Mouse (Mus musculus) limb, embryonic 14.5 days (tissue): ENCODE results near the gene Duoxa2. TPM values are rescaled to one million over a fixed set of nuclear protein-coding genes. Genes with fewer than 3 reads are reported as not detected.
A peak's percentile ranks its signal among the peaks of the same experiment; 100 is the strongest.

Experiments
- ATAC-seq: fragments of 200-750 bp; cut with Nextera tagmentation; 2 replicates; pipeline ENCODE4 v1.8.0; 2017; ENCODE audit warnings: low read depth, moderate number of reproducible peaks, moderate TSS enrichment; ENCODE audit not compliant: low FRiP score
- DNase-seq: peaks from one replicate; pipeline ENCODE4 v3.0.0-alpha.2; 2015; ENCODE audit warnings: low spot score
- H3K27ac ChIP-seq: fragments of 300-500 bp; sonication (generic); replicated peaks from 2 replicates; pipeline ENCODE4 v1.5.1; 2014; ENCODE audit warnings: low read depth, mild to moderate bottlenecking, low read length, moderate library complexity, mixed read lengths
- H3K27me3 ChIP-seq: fragments of 300-500 bp; sonication (generic); 2 replicates; pipeline ENCODE4 v1.6.1; 2014; ENCODE audit warnings: low read length, mixed read lengths; ENCODE audit not compliant: control insufficient read depth, insufficient read depth
- H3K36me3 ChIP-seq: fragments of 300-500 bp; sonication (generic); 2 replicates; pipeline ENCODE4 v1.6.1; 2014; ENCODE audit warnings: mild to moderate bottlenecking, low read length, moderate library complexity, mixed read lengths; ENCODE audit not compliant: control insufficient read depth, insufficient read depth
- H3K4me1 ChIP-seq: fragments of 300-500 bp; sonication (generic); 2 replicates; pipeline ENCODE4 v1.6.1; 2014; ENCODE audit warnings: antibody characterized with exemption, low read length, mixed read lengths; ENCODE audit not compliant: control insufficient read depth, insufficient read depth
- H3K4me2 ChIP-seq: fragments of 300-500 bp; sonication (generic); replicated peaks from 2 replicates; pipeline ENCODE4 v1.6.1; 2014; ENCODE audit warnings: low read depth, mild to moderate bottlenecking, low read length, moderate library complexity; ENCODE audit not compliant: severe bottlenecking
- H3K4me3 ChIP-seq: fragments of 300-500 bp; sonication (generic); replicated peaks from 2 replicates; pipeline ENCODE4 v1.5.1; 2014; ENCODE audit warnings: low read length
- H3K9ac ChIP-seq: fragments of 300-500 bp; sonication (generic); 2 replicates; pipeline ENCODE4 v1.6.1; 2014; ENCODE audit warnings: mild to moderate bottlenecking, low read depth, low read length, moderate library complexity; ENCODE audit not compliant: severe bottlenecking
- H3K9me3 ChIP-seq: fragments of 300-500 bp; sonication (generic); 2 replicates; pipeline ENCODE4 v1.6.1; 2016; ENCODE audit warnings: low read length; ENCODE audit not compliant: control insufficient read depth
- POLR2A ChIP-seq: fragments of 200-500 bp; IDR thresholded peaks from 2 replicates; pipeline ENCODE4 v1.8.0; 2012; ENCODE audit warnings: inconsistent platforms, mild to moderate bottlenecking, moderate library complexity, borderline replicate concordance; ENCODE audit not compliant: insufficient read depth, insufficient read length; ENCODE audit errors: extremely low read depth
- WGBS: fragments of 180-500 bp; shearing (Covaris S2); extraction: QIAGEN DNeasy Blood & Tissue Kit; methylation state at CpG from one replicate; pipeline ENCODE4 v1.1.7; 2014; 5-methylcytosine and 5-hydroxymethylcytosine counted together
- polyA plus RNA-seq, 2 experiments: library from polyadenylated mRNA; depleted of rRNA in 1 of 2; stranded (reverse) in 1 of 2; unstranded in 1 of 2; fragments of >200 nt; fragmentation: Nextera tagmentation in 1 of 2; extraction: Ambion mirVana in 1 of 2; gene quantifications; 2 replicates each; pipeline versions ENCODE4 v1.2.1 to v1.2.3; 2012 to 2014

The Duoxa2 gene
- polyA plus RNA-seq, 2 experiments, result 0.18 to 0.41 TPM

GRCm38 (mm10) chr2:122348531-122349131 is 49.9 kb downstream of the Duoxa2 start:
- Histone ChIP-seq H3K27ac (peak overlapping the region; percentile 99), H3K4me1 (peaks cover 18% of the 10 kb centered on the region), H3K36me3 (peaks cover 14% of the 10 kb centered on the region), H3K4me2 (peak overlapping the region; percentile 76), H3K27me3 (no peaks in the 10 kb centered on the region), H3K9ac (peak overlapping the region; percentile 89), H3K9me3 (no peaks in the 10 kb centered on the region), H3K4me3 (peak overlapping the region; percentile 58)
- under 1% methylated on average over 58 of the region's 63 CpGs for WGBS
- DNase-seq (peak; percentile 86), ATAC-seq (peak; percentile 90)
- peak; percentile 92 for TF ChIP-seq POLR2A

- peak overlapping the region; percentile 99 for H3K27ac ChIP-seq
- H3K4me1 ChIP-seq, result peaks cover 18% of the 10 kb centered on the region
- peak overlapping the region; percentile 58 for H3K4me3 ChIP-seq
- peak overlapping the region; percentile 89 for H3K9ac ChIP-seq
- DNase-seq (no peak), ATAC-seq (peak; percentile 37)
- H3K36me3 ChIP-seq, result peaks cover 21% of the 10 kb centered on the region
- 10% methylated on average over 14 of the region's 14 CpGs for WGBS
- no peak for TF ChIP-seq POLR2A
- peak overlapping the region; percentile 76 for H3K4me2 ChIP-seq
- no peaks in the 10 kb centered on the region for H3K9me3 ChIP-seq
- H3K27me3 ChIP-seq, result no peaks in the 10 kb centered on the region
Measured at GRCm38 (mm10) chr2:122349136-122349785, 50.6 kb downstream of the Duoxa2 start.

- no peak overlapping the region for H3K4me3 ChIP-seq
- DNase-seq (no peak), ATAC-seq (no peak)
- no peak for TF ChIP-seq POLR2A
- H3K4me2 ChIP-seq, result no peak overlapping the region
- H3K9ac ChIP-seq, result no peak overlapping the region
- peaks cover 18% of the 10 kb centered on the region for H3K4me1 ChIP-seq
- H3K9me3 ChIP-seq, result no peaks in the 10 kb centered on the region
- H3K36me3 ChIP-seq, result peaks cover 35% of the 10 kb centered on the region
- H3K27me3 ChIP-seq, result no peaks in the 10 kb centered on the region
- 62% methylated on average over 5 of the region's 5 CpGs for WGBS
- H3K27ac ChIP-seq, result peak overlapping the region; percentile 15; the same call in 1 of the 2 replicates
Measured at GRCm38 (mm10) chr2:122351156-122351930, 52.6 kb downstream of the Duoxa2 start.

- no peak for ATAC-seq
- TF ChIP-seq POLR2A, result no peak
- no peak overlapping the region for H3K9ac ChIP-seq
- H3K4me1 ChIP-seq, result peaks cover 18% of the 10 kb centered on the region
- no peaks in the 10 kb centered on the region for H3K9me3 ChIP-seq
- H3K36me3 ChIP-seq, result peaks cover 38% of the 10 kb centered on the region
- DNase-seq, result no peak
- no peak overlapping the region for H3K4me3 ChIP-seq
- H3K27me3 ChIP-seq, result no peaks in the 10 kb centered on the region
- H3K4me2 ChIP-seq, result no peak overlapping the region
- 59% methylated on average over 4 of the region's 4 CpGs for WGBS
- peak overlapping the region; percentile 15; the same call in 1 of the 2 replicates for H3K27ac ChIP-seq
Measured at GRCm38 (mm10) chr2:122351931-122352329, 53.2 kb downstream of the Duoxa2 start.

Other genes starting within 250 kb of the Duoxa2 start
- 11.4 and 13.6 TPM in 2 replicates for gene Spg11, start 180.5 kb upstream of the Duoxa2 start, polyA plus RNA-seq (2012; rRNA removed)
- gene Spg11, start 180.5 kb upstream of the Duoxa2 start, polyA plus RNA-seq (2014; fragmentation: Nextera tagmentation; extraction: Ambion mirVana), result 8.7 and 10.5 TPM in 2 replicates
- gene B2m, start 151.2 kb upstream of the Duoxa2 start, polyA plus RNA-seq (2012; rRNA removed), result 125 and 145 TPM in 2 replicates
- gene B2m, start 151.2 kb upstream of the Duoxa2 start, polyA plus RNA-seq (2014; fragmentation: Nextera tagmentation; extraction: Ambion mirVana), result 298 and 308 TPM in 2 replicates
- 0.08 and 0.17 TPM in 2 replicates for gene Trim69, start 138.2 kb upstream of the Duoxa2 start, polyA plus RNA-seq (2012; rRNA removed)
- not detected in 2 replicates for gene Trim69, start 138.2 kb upstream of the Duoxa2 start, polyA plus RNA-seq (2014; fragmentation: Nextera tagmentation; extraction: Ambion mirVana)
- 0.03 and 0.04 TPM in 2 replicates for gene Patl2, start 112.7 kb upstream of the Duoxa2 start, polyA plus RNA-seq (2012; rRNA removed)
- gene Patl2, start 112.7 kb upstream of the Duoxa2 start, polyA plus RNA-seq (2014; fragmentation: Nextera tagmentation; extraction: Ambion mirVana), result 0.17 TPM in 1 of 2 replicates, not detected in the other
- not detected in 2 replicates for gene Terb2, start 112.6 kb upstream of the Duoxa2 start, polyA plus RNA-seq (2012; rRNA removed)
- gene Terb2, start 112.6 kb upstream of the Duoxa2 start, polyA plus RNA-seq (2014; fragmentation: Nextera tagmentation; extraction: Ambion mirVana), result not detected in 2 replicates
- 14.8 and 17.6 TPM in 2 replicates for gene Sord, start 64.2 kb upstream of the Duoxa2 start, polyA plus RNA-seq (2012; rRNA removed)
- gene Sord, start 64.2 kb upstream of the Duoxa2 start, polyA plus RNA-seq (2014; fragmentation: Nextera tagmentation; extraction: Ambion mirVana), result 30.8 and 38.9 TPM in 2 replicates
- gene Duox2, start 451 bp upstream of the Duoxa2 start, polyA plus RNA-seq (2012; rRNA removed), result 0.16 and 0.27 TPM in 2 replicates
- gene Duox2, start 451 bp upstream of the Duoxa2 start, polyA plus RNA-seq (2014; fragmentation: Nextera tagmentation; extraction: Ambion mirVana), result 0.08 and 0.54 TPM in 2 replicates
- 6.9 and 9.1 TPM in 2 replicates for gene Duoxa1, start 14.8 kb downstream of the Duoxa2 start, polyA plus RNA-seq (2012; rRNA removed)
- gene Duoxa1, start 14.8 kb downstream of the Duoxa2 start, polyA plus RNA-seq (2014; fragmentation: Nextera tagmentation; extraction: Ambion mirVana), result 7.9 and 10.3 TPM in 2 replicates
- gene Duox1, start 16.8 kb downstream of the Duoxa2 start, polyA plus RNA-seq (2012; rRNA removed), result 1.2 and 1.5 TPM in 2 replicates
- 1.2 and 1.6 TPM in 2 replicates for gene Duox1, start 16.8 kb downstream of the Duoxa2 start, polyA plus RNA-seq (2014; fragmentation: Nextera tagmentation; extraction: Ambion mirVana)
- 34.1 and 34.2 TPM in 2 replicates for gene Shf, start 70.3 kb downstream of the Duoxa2 start, polyA plus RNA-seq (2012; rRNA removed)
- 6.5 and 7.8 TPM in 2 replicates for gene Shf, start 70.3 kb downstream of the Duoxa2 start, polyA plus RNA-seq (2014; fragmentation: Nextera tagmentation; extraction: Ambion mirVana)
- 1.0 and 1.4 TPM in 2 replicates for gene Slc28a2, start 127.6 kb downstream of the Duoxa2 start, polyA plus RNA-seq (2012; rRNA removed)
- 0.50 and 0.78 TPM in 2 replicates for gene Slc28a2, start 127.6 kb downstream of the Duoxa2 start, polyA plus RNA-seq (2014; fragmentation: Nextera tagmentation; extraction: Ambion mirVana)
- gene Gm14085, start 186.0 kb downstream of the Duoxa2 start, polyA plus RNA-seq (2012; rRNA removed), result not detected in 2 replicates
- gene Gm14085, start 186.0 kb downstream of the Duoxa2 start, polyA plus RNA-seq (2014; fragmentation: Nextera tagmentation; extraction: Ambion mirVana), result not detected in 2 replicates